Mouse (Mus musculus) liver, adult 2 months (tissue): Measurements from ENCODE around the gene Zscan10. TPM values are rescaled to one million over a fixed set of nuclear protein-coding genes. Genes with fewer than 3 reads are reported as not detected.

Experiments
- DNase-seq: peaks from one replicate; pipeline ENCODE4 v3.0.0-alpha.2; 2011; ENCODE audit warnings: low read depth, low spot score; ENCODE audit errors: extremely low read depth
- H3K27ac ChIP-seq: fragments of 200-500 bp; replicated peaks from 2 replicates; pipeline ENCODE4 v1.5.1; 2012; ENCODE audit warnings: low read depth, mild to moderate bottlenecking, control low read depth, inconsistent platforms, low read length; ENCODE audit not compliant: insufficient read depth
- H3K27me3 ChIP-seq: fragments of 200-500 bp; 2 replicates; pipeline ENCODE4 v1.6.1; 2012; ENCODE audit warnings: mild to moderate bottlenecking, moderate library complexity, low read length, inconsistent platforms; ENCODE audit not compliant: control insufficient read depth, insufficient read depth
- H3K36me3 ChIP-seq: fragments of 200-500 bp; 2 replicates; pipeline ENCODE4 v1.6.1; 2012; ENCODE audit warnings: low read length, inconsistent platforms; ENCODE audit not compliant: control insufficient read depth, insufficient read depth
- H3K4me1 ChIP-seq: fragments of 200-500 bp; 2 replicates; pipeline ENCODE4 v1.6.1; 2011; ENCODE audit warnings: low read length; ENCODE audit not compliant: control insufficient read depth, insufficient read depth
- H3K4me3 ChIP-seq: fragments of 200-500 bp; 2 replicates; pipeline ENCODE4 v1.5.1; 2011; ENCODE audit warnings: low read depth, mild to moderate bottlenecking, control low read depth, low read length, moderate library complexity; ENCODE audit not compliant: insufficient read depth
- H3K79me2 ChIP-seq: fragments of 200-500 bp; 2 replicates; pipeline ENCODE4 v1.6.1; 2012; ENCODE audit warnings: inconsistent platforms, mild to moderate bottlenecking, low read length, moderate library complexity; ENCODE audit not compliant: control insufficient read depth, insufficient read depth
- H3K9ac ChIP-seq: fragments of 200-500 bp; 2 replicates; pipeline ENCODE4 v1.6.1; 2012; ENCODE audit warnings: low read depth, mild to moderate bottlenecking, control low read depth, inconsistent platforms, low read length
- CTCF ChIP-seq: fragments of 200-500 bp; IDR thresholded peaks from 2 replicates; pipeline ENCODE4 v1.5.1; 2011; ENCODE audit warnings: low read depth, low read length, control low read depth
- POLR2A ChIP-seq: fragments of 200-500 bp; IDR thresholded peaks from 2 replicates; pipeline ENCODE4 v1.6.1; 2011; ENCODE audit warnings: low read length, control low read depth; ENCODE audit not compliant: insufficient read depth; ENCODE audit errors: extremely low read depth
- WGBS: fragments of 180-500 bp; shearing (Covaris S2); methylation state at CpG from one replicate; pipeline ENCODE4 v1.1.7; 2018; 5-methylcytosine and 5-hydroxymethylcytosine counted together
- polyA plus RNA-seq: library from polyadenylated mRNA; depleted of rRNA; stranded (reverse); fragments of >200 nt; gene quantifications from 2 replicates; pipeline ENCODE4 v1.2.3, GENCODE M21; 2012
- total RNA-seq: library from RNA; depleted of rRNA; stranded (reverse); fragments of >200 nt; gene quantifications from 2 replicates; pipeline ENCODE4 v1.2.3, GENCODE M21; 2014

Gene Zscan10
- total and polyA plus RNA-seq, 2 experiments, result not detected

- no peaks in the 10 kb centered on the region for H3K27me3 ChIP-seq
- H3K27ac ChIP-seq, result peak overlapping the region; percentile 98
- no peak overlapping the region; the same call in 1 of the 2 replicates for H3K9ac ChIP-seq
- no peak overlapping the region for H3K4me3 ChIP-seq
- H3K36me3 ChIP-seq, result peaks cover 7% of the 10 kb centered on the region; the same call in 1 of the 2 replicates
- TF ChIP-seq CTCF (no peak), POLR2A (no peak)
- peaks cover 41% of the 10 kb centered on the region for H3K4me1 ChIP-seq
- H3K79me2 ChIP-seq, result no peaks in the 10 kb centered on the region
- WGBS, result 29% methylated on average over 1 of the region's 1 CpGs
- peak; percentile 55 for DNase-seq
Measured at GRCm38 (mm10) chr17:23553634-23554120, 47.0 kb upstream of the Zscan10 start.

DNA sequence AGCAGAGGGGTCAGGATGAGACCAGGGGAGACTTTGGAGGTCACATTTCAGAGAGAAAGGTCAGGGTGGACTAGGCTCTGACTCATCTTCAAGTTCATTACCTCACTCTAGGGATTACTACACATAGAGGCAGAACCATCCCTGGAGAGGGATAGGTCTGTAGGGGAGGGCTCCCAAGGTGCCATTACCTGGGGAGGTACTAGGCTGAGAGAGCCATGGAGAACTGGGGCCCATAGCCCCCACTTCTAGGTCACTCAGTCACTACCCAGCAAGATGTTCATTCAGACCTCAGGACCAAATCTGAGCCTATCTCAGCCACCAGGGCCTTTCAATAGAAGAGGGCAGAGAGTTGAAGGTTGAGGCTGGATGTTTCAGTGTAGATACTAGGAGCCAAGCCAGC lies 46.3 kb upstream of the Zscan10 start:
- DNase-seq, result peak; percentile 42
- TF ChIP-seq CTCF, result no peak
- H3K4me1 ChIP-seq, result peaks cover 40% of the 10 kb centered on the region
- H3K27ac ChIP-seq, result peak overlapping the region; percentile 98
- peaks cover 7% of the 10 kb centered on the region; the same call in 1 of the 2 replicates for H3K36me3 ChIP-seq
- H3K9ac ChIP-seq, result no peak overlapping the region
- H3K4me3 ChIP-seq, result no peak overlapping the region
- H3K79me2 ChIP-seq, result no peaks in the 10 kb centered on the region
- no peaks in the 10 kb centered on the region for H3K27me3 ChIP-seq

- 56% methylated on average over 7 of the region's 7 CpGs for whole genome bisulfite sequencing
- H3K4me1 ChIP-seq, result peaks cover 38% of the 10 kb centered on the region
- peaks cover 7% of the 10 kb centered on the region; the same call in 1 of the 2 replicates for H3K36me3 ChIP-seq
- H3K9ac ChIP-seq, result peak overlapping the region; percentile 14
- no peak for TF ChIP-seq POLR2A
- no peak for TF ChIP-seq CTCF
- H3K27ac ChIP-seq, result peak overlapping the region; percentile 98
- peak; percentile 81 for DNase-seq
- H3K27me3 ChIP-seq, result no peaks in the 10 kb centered on the region
- no peaks in the 10 kb centered on the region for H3K79me2 ChIP-seq
- H3K4me3 ChIP-seq, result no peak overlapping the region
Measured at GRCm38 (mm10) chr17:23555243-23555916, 45.3 kb upstream of the Zscan10 start.

DNA sequence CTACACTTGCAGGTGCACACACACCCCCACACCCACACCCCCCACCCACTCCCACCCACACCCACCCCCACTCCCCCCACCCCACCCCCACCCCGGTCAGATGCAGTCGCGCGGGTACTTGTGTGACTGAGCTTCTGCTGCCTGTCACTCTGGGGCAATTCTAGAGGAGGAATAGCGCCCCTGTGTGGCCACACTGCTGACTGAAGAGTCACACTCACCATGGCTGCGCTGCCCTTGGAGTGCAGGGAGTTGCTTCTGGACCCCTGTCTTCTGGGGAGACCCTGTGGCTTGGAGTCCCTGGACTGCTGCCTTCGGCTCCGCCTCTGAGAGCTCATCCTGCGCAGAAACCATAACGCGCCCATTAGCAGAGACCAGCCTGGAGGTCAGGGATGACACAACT lies 40.9 kb upstream of the Zscan10 start:
- H3K27me3 ChIP-seq, result no peaks in the 10 kb centered on the region
- no peaks in the 10 kb centered on the region for H3K79me2 ChIP-seq
- TF ChIP-seq POLR2A, result no peak
- peak; percentile 84 for TF ChIP-seq CTCF
- no peak overlapping the region for H3K9ac ChIP-seq
- no peak overlapping the region for H3K27ac ChIP-seq
- WGBS, result 54% methylated on average over 11 of the region's 11 CpGs
- no peak overlapping the region for H3K4me3 ChIP-seq
- no peak for DNase-seq
- H3K4me1 ChIP-seq, result peaks cover 15% of the 10 kb centered on the region
- peaks cover 7% of the 10 kb centered on the region; the same call in 1 of the 2 replicates for H3K36me3 ChIP-seq

- Histone ChIP-seq H3K27me3 (no peaks in the 10 kb centered on the region), H3K4me3 (peak within 1 kb of the TSS; percentile 99), H3K79me2 (no peaks in the 10 kb centered on the region), H3K36me3 (no peaks in the 10 kb centered on the region), H3K27ac (peak within 1 kb of the TSS; percentile 99), H3K4me1 (peaks cover 5% of the 10 kb centered on the region), H3K9ac (peak within 1 kb of the TSS; percentile 100)
- TF ChIP-seq CTCF (no peak), POLR2A (peak; percentile 93)
- peak; percentile 84 for DNase-seq
- WGBS, result under 1% methylated on average over 59 of the region's 59 CpGs
Measured at GRCm38 (mm10) chr17:23563595-23564367, 36.9 kb upstream of the Zscan10 start, which contains the start of gene Zfp213. Zfp213 (minus strand) TSS chr17:23564238.
